Mouse (Mus musculus): ENCODE measurements around the gene Cdk5. TPM values are rescaled to one million over a fixed set of nuclear protein-coding genes. Genes with fewer than 3 reads are reported as not detected.

Cdk5 gene
- total and polyA plus RNA-seq, 2 experiments from 2014 or later = 83.3 to 156 TPM

DNA sequence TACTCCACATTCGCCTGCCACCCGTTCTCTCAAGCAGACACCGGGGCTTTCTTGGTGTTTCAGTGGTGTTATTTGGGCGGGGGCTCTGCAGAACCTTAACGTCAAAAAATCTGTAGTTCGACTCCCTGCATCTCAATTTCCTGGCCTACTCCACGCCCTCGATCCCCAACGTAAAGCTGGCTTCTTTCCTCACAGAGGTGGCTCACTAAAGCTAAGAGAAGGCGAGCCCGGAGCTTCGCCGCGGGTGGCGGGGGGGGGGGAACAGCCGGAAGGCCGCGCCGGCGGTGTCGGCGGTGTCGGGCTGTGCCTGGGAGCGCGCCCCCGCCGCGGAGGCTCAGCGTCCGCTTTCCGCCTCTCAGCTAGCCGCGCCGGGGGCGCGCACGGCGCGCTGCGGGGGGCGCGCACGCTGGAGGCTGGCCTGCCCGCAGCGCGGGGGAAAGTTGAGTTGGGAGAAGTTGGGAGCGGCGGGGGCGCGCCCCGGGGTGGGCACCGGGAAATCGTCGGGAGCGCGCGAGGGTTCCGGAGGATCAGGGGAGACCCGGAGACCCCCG lies 1.6 kb upstream of the Cdk5 start:
- H3K4me2 ChIP-seq (ENCODE audit: low read depth) = peak overlapping the region; percentile 90
- peaks cover 21% of the 10 kb centered on the region for H3K36me3 ChIP-seq (ENCODE audit: insufficient read depth)
- TF ChIP-seq CTCF (IDR thresholded peaks at IDR 0.05; ENCODE audit: low read depth) = no peak
- peak overlapping the region; percentile 63 for H3K4me3 ChIP-seq (ENCODE audit: low read depth, low read length)
- peak overlapping the region; percentile 86 for H3K27ac ChIP-seq (ENCODE audit: low read depth, low read length)
- WGBS = under 1% methylated on average over 48 of the region's 60 CpGs
- peak overlapping the region; percentile 63 for H3K9ac ChIP-seq
- H3K4me1 ChIP-seq (ENCODE audit: insufficient read depth) = peaks cover 14% of the 10 kb centered on the region; the same call in 1 of the 2 replicates
- DNase-seq = peak; percentile 92
- peaks cover 5% of the 10 kb centered on the region; the same call in 1 of the 2 replicates for H3K27me3 ChIP-seq (ENCODE audit: insufficient read depth, low read length)
- peak; percentile 7; the same call in 1 of the 2 replicates for ATAC-seq
- no peaks in the 10 kb centered on the region for H3K9me3 ChIP-seq (ENCODE audit: low read length)

DNA sequence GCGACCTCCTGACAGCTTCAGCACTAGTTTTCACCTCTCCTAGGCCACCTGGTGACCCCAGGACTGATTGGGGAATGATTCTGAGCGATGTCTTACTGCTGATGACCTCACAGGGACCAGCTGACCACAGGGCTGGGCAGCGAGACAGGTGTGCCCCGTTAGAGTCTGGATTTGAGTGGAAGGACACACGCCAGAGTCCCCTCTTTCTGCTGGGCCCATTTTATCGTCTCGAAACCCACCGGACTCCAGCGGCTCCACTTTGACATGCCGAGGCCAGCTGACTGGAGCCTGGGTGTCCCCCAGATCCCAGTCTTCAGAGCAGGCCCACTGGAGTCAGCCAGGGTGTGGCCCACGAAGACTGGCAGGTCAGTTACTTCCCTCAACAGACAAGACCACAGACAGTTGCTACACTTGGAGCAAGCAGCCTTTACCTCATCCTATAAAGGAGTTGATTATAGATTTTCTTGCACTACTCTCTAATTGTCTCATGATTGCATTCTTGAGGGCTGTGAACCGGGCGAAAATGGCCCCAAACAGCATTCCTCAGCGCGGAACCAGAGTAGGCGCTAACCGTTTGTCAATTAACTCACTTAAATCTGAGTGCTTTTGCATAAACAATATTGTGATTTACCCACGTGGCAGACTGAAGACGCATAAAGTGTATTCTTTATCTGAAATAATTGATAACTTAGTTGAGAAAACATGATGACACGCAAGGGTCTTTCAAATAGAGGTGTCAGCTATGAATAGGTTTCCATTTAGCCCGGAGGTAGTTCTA lies 863 bp upstream of the Cdk5 start:
- Histone ChIP-seq H3K27me3 (ENCODE audit: insufficient read depth, low read length) (peaks cover 5% of the 10 kb centered on the region; the same call in 1 of the 2 replicates), H3K9ac (peak overlapping the region; percentile 63), H3K4me3 (ENCODE audit: low read depth, low read length) (peak overlapping the region; percentile 63), H3K9me3 (ENCODE audit: low read length) (no peaks in the 10 kb centered on the region), H3K36me3 (ENCODE audit: insufficient read depth) (peaks cover 25% of the 10 kb centered on the region), H3K4me2 (ENCODE audit: low read depth) (peak overlapping the region; percentile 90), H3K27ac (ENCODE audit: low read depth, low read length) (peak overlapping the region; percentile 86), H3K4me1 (ENCODE audit: insufficient read depth) (peaks cover 14% of the 10 kb centered on the region; the same call in 1 of the 2 replicates)
- ATAC-seq (no peak), DNase-seq (peak; percentile 21)
- 9% methylated on average over 21 of the region's 21 CpGs for whole genome bisulfite sequencing
- no peak for TF ChIP-seq CTCF (IDR thresholded peaks at IDR 0.05; ENCODE audit: low read depth)

DNA sequence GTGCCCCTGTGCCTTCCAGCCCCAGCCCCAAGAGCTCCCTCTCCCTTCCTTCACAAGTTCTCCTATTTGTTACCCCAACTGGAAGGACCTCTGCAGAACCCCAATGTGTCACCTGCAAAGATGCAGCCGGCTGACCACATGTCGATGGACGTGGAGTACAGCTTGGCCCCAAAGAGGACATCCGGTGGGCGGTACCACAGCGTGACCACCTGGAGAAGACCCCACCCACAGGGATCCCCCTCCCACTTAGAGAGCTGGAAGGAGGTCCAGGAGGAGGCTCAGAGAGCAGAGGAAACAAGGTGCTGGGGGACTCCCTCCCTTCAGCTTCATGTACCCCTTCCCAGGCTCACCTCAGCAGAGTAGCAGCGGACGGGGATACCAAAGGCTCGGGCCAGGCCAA lies 2.9 kb downstream of the Cdk5 start:
- ATAC-seq (no peak), DNase-seq (no peak)
- H3K4me3 ChIP-seq (ENCODE audit: low read depth, low read length) = no peak overlapping the region
- WGBS = 87% methylated on average over 9 of the region's 9 CpGs
- no peak overlapping the region for H3K27ac ChIP-seq (ENCODE audit: low read depth, low read length)
- H3K4me1 ChIP-seq (ENCODE audit: insufficient read depth) = peaks cover 14% of the 10 kb centered on the region; the same call in 1 of the 2 replicates
- no peak for TF ChIP-seq CTCF (IDR thresholded peaks at IDR 0.05; ENCODE audit: low read depth)
- no peak overlapping the region for H3K9ac ChIP-seq
- no peak overlapping the region for H3K4me2 ChIP-seq (ENCODE audit: low read depth)
- H3K9me3 ChIP-seq (ENCODE audit: low read length) = no peaks in the 10 kb centered on the region
- H3K27me3 ChIP-seq (ENCODE audit: insufficient read depth, low read length) = no peaks in the 10 kb centered on the region
- H3K36me3 ChIP-seq (ENCODE audit: insufficient read depth) = peaks cover 38% of the 10 kb centered on the region

- Histone ChIP-seq H3K27me3 (ENCODE audit: insufficient read depth, low read length) (no peaks in the 10 kb centered on the region), H3K4me1 (ENCODE audit: insufficient read depth) (peaks cover 3% of the 10 kb centered on the region; the same call in 1 of the 2 replicates), H3K9me3 (ENCODE audit: low read length) (no peaks in the 10 kb centered on the region), H3K4me3 (ENCODE audit: low read depth, low read length) (no peak overlapping the region), H3K36me3 (ENCODE audit: insufficient read depth) (peaks cover 38% of the 10 kb centered on the region), H3K4me2 (ENCODE audit: low read depth) (no peak overlapping the region), H3K27ac (ENCODE audit: low read depth, low read length) (no peak overlapping the region), H3K9ac (no peak overlapping the region)
- WGBS = 91% methylated on average over 10 of the region's 10 CpGs
- DNase-seq (no peak), ATAC-seq (no peak)
- TF ChIP-seq CTCF (IDR thresholded peaks at IDR 0.05; ENCODE audit: low read depth) = no peak
Measured at GRCm38 (mm10) chr5:24417587-24417986, 5.7 kb downstream of the Cdk5 start.

DNA sequence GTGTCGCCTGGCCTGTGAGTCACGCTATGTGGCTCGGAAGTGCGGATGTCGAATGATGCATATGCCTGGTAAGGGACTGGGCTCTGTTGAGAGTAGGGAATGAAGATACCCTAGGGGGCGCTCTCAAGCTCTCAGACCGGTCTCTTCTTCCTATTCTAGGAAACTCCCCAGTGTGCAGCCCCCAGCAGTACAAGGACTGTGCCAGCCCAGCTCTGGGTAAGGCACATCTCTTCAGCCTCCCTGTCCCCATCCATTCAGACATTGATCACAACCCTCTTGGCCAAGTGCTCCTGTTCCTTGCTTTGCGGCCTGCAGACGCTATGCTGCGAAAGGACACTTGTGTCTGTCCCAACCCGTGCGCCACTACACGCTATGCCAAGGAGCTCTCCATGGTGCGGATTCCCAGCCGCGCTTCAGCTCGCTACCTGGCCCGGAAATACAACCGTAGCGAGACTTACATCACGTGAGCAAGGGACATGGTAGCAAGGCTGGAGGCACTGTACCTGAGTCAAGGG lies 7.1 kb downstream of the Cdk5 start:
- Histone ChIP-seq H3K4me1 (ENCODE audit: insufficient read depth) (no peaks in the 10 kb centered on the region; the same call in 1 of the 2 replicates), H3K9me3 (ENCODE audit: low read length) (no peaks in the 10 kb centered on the region), H3K9ac (peak overlapping the region; percentile 35), H3K27me3 (ENCODE audit: insufficient read depth, low read length) (no peaks in the 10 kb centered on the region), H3K4me2 (ENCODE audit: low read depth) (peak overlapping the region; percentile 6; the same call in 1 of the 2 replicates), H3K4me3 (ENCODE audit: low read depth, low read length) (no peak overlapping the region), H3K27ac (ENCODE audit: low read depth, low read length) (no peak overlapping the region), H3K36me3 (ENCODE audit: insufficient read depth) (peaks cover 34% of the 10 kb centered on the region)
- WGBS = 2% methylated on average over 21 of the region's 21 CpGs
- TF ChIP-seq CTCF (IDR thresholded peaks at IDR 0.05; ENCODE audit: low read depth) = peak; percentile 67
- ATAC-seq (peak; percentile 84), DNase-seq (peak; percentile 74)

GRCm38 (mm10) chr5:24413938-24414337 lies 9.4 kb downstream of the Cdk5 start:
- H3K36me3 ChIP-seq (ENCODE audit: insufficient read depth) = peaks cover 16% of the 10 kb centered on the region
- no peaks in the 10 kb centered on the region; the same call in 1 of the 2 replicates for H3K4me1 ChIP-seq (ENCODE audit: insufficient read depth)
- WGBS = 86% methylated on average over 13 of the region's 13 CpGs
- no peak overlapping the region for H3K4me2 ChIP-seq (ENCODE audit: low read depth)
- H3K9me3 ChIP-seq (ENCODE audit: low read length) = no peaks in the 10 kb centered on the region
- no peaks in the 10 kb centered on the region for H3K27me3 ChIP-seq (ENCODE audit: insufficient read depth, low read length)
- DNase-seq = no peak
- no peak for TF ChIP-seq CTCF (IDR thresholded peaks at IDR 0.05; ENCODE audit: low read depth)
- H3K4me3 ChIP-seq (ENCODE audit: low read depth, low read length) = no peak overlapping the region
- no peak overlapping the region for H3K27ac ChIP-seq (ENCODE audit: low read depth, low read length)
- ATAC-seq = no peak
- no peak overlapping the region for H3K9ac ChIP-seq
